Mouse (Mus musculus): ENCODE data around the gene Fbxw5. TPM values are rescaled to one million over a fixed set of nuclear protein-coding genes. Genes with fewer than 3 reads are reported as not detected.
"Not testable (repeated sequence)": the region's sequence is repeated elsewhere in the genome, so short reads cannot be mapped to it uniquely, and the experiment has no call there.

The Fbxw5 gene
- total RNA-seq, 2 experiments from 2014 or later, result 127 TPM

DNA sequence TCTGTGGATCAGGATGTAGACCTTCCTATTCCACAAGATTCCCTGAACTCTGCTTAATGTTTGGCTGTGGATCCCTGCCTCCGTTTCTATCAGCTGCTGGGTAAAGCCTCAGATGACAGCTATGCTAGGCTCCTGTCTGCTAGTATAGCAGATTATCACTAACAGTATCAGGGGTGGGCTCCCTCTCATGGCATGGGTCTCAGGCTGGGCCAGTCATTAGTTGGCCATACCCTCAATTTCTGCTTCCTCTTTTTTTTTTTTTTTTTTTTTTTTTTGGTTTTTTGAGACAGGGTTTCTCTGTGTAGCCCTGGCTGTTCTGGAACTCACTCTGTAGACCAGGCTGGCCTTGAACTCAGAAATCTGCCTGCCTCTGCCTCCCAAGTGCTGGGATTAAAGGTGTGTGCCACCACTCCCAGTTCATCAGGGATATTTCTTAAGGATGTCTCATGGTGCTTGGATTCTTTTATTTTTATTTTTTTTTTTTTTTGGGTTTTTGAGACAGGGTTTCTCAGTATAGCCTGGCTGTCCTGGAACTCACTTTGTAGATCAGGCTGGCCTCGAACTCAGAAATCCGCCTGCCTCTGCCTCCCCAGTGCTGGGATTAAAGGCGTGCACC lies 52.7 kb downstream of the Fbxw5 start:
- intact Hi-C loops (cut with DNase I), result loop anchor here (2.0 to 5.0 kb wide), 2 partner anchors 46 to 126 kb away; partner anchors contain the start of gene Abca2
- DNase-seq (ENCODE audit: extremely low spot score in 1 of 2, low spot score in 2 of 2), result not testable (repeated sequence)

Other genes starting within 250 kb of the Fbxw5 start
- gene Tmem203, start 245.3 kb upstream of the Fbxw5 start, total RNA-seq (2021), result 10 to 100 TPM; 30.5 to 31.4 TPM
- gene Tprn, start 238.1 kb upstream of the Fbxw5 start, total RNA-seq (2021), result 10 to 100 TPM; 10.8 to 14.6 TPM
- gene Ssna1, start 228.3 kb upstream of the Fbxw5 start, total RNA-seq (2021), result 10 to 100 TPM; 72.1 to 81.0 TPM
- gene Anapc2, start 228.3 kb upstream of the Fbxw5 start, total RNA-seq (2021), result 10 to 100 TPM; 79.7 to 85.1 TPM
- not detected for gene Tmem210, start 212.6 kb upstream of the Fbxw5 start, total RNA-seq (2021)
- not detected for gene Lrrc26, start 210.8 kb upstream of the Fbxw5 start, total RNA-seq (2021)
- 100 to 1,000 TPM; 386 to 400 TPM for gene Grin1, start 181.6 kb upstream of the Fbxw5 start, total RNA-seq (2021)
- 10 to 100 TPM; 57.6 to 64.0 TPM for gene Man1b1, start 168.4 kb upstream of the Fbxw5 start, total RNA-seq (2021)
- 10 to 100 TPM; 24.7 to 28.5 TPM for gene Dpp7, start 144.4 kb upstream of the Fbxw5 start, total RNA-seq (2021)
- 10 to 100 TPM in 1 of 2 experiments, 1 to 10 TPM in 1; 6.3 to 12.1 TPM for gene Uap1l1, start 135.1 kb upstream of the Fbxw5 start, total RNA-seq (2021)
- gene Sapcd2, start 128.4 kb upstream of the Fbxw5 start, total RNA-seq (2021), result 1 to 10 TPM; 9.6 to 9.9 TPM
- 10 to 100 TPM; 12.2 to 15.6 TPM for gene Entpd2, start 104.9 kb upstream of the Fbxw5 start, total RNA-seq (2021)
- 100 to 1,000 TPM; 401 to 408 TPM for gene Npdc1, start 101.4 kb upstream of the Fbxw5 start, total RNA-seq (2021)
- under 1 TPM; 0.22 to 0.41 TPM for gene Fut7, start 77.5 kb upstream of the Fbxw5 start, total RNA-seq (2021)
- 100 to 1,000 TPM; 113 to 121 TPM for gene Abca2, start 72.0 kb upstream of the Fbxw5 start, total RNA-seq (2021)
- gene Clic3, start 43.9 kb upstream of the Fbxw5 start, total RNA-seq (2021), result under 1 TPM in 1 of 2 experiments, not detected in 1; 0.87 TPM
- 10 to 100 TPM; 72.0 to 79.5 TPM for gene Paxx, start 39.7 kb upstream of the Fbxw5 start, total RNA-seq (2021)
- gene Ptgds, start 30.7 kb upstream of the Fbxw5 start, total RNA-seq (2021), result 1,000 to 10,000 TPM; 1,004 to 1,053 TPM
- gene Lcn12, start 6.8 kb upstream of the Fbxw5 start, total RNA-seq (2021), result not detected
- 1 to 10 TPM; 1.2 to 2.3 TPM for gene C8g, start 969 bp downstream of the Fbxw5 start, total RNA-seq (2021)
- 1 to 10 TPM; 7.8 to 8.6 TPM for gene Traf2, start 46.2 kb downstream of the Fbxw5 start, total RNA-seq (2021)
- gene Edf1, start 57.1 kb downstream of the Fbxw5 start, total RNA-seq (2021), result 100 to 1,000 TPM; 181 to 191 TPM
- 1 to 10 TPM; 1.7 to 2.2 TPM for gene Mamdc4, start 74.1 kb downstream of the Fbxw5 start, total RNA-seq (2021)
- 100 to 1,000 TPM; 103 to 105 TPM for gene Phpt1, start 74.5 kb downstream of the Fbxw5 start, total RNA-seq (2021)
- gene Ajm1, start 81.0 kb downstream of the Fbxw5 start, total RNA-seq (2021), result 100 to 1,000 TPM; 104 to 108 TPM
- 10 to 100 TPM; 81.8 to 96.7 TPM for gene Rabl6, start 107.8 kb downstream of the Fbxw5 start, total RNA-seq (2021)
- not detected for gene Ccdc183, start 116.9 kb downstream of the Fbxw5 start, total RNA-seq (2021)
- 10 to 100 TPM; 20.5 to 24.5 TPM for gene Tmem141, start 121.3 kb downstream of the Fbxw5 start, total RNA-seq (2021)
- gene Fcna, start 127.3 kb downstream of the Fbxw5 start, total RNA-seq (2021), result under 1 TPM; 0.69 to 0.99 TPM
- gene Lcn8, start 152.4 kb downstream of the Fbxw5 start, total RNA-seq (2021), result not detected
- not detected for gene Lcn5, start 157.2 kb downstream of the Fbxw5 start, total RNA-seq (2021)
- gene Lcn6, start 176.0 kb downstream of the Fbxw5 start, total RNA-seq (2021), result not detected
- gene Lcn10, start 182.0 kb downstream of the Fbxw5 start, total RNA-seq (2021), result not detected
- not detected for gene Obp2a, start 199.3 kb downstream of the Fbxw5 start, total RNA-seq (2021)
- 10 to 100 TPM; 80.8 to 95.4 TPM for gene Bmyc, start 206.0 kb downstream of the Fbxw5 start, total RNA-seq (2021)
- not detected for gene Obp2b, start 236.3 kb downstream of the Fbxw5 start, total RNA-seq (2021)

All from left cerebral cortex, postnatal 10 days (tissue).